ENCODE assay signal across 8 mouse cellular contexts in genomic region chr11:59451086-59451485, GRCm38 (mm10). TPM values are rescaled to one million over a fixed set of nuclear protein-coding genes. Genes with fewer than 3 reads are reported as not detected.
A peak's percentile ranks its signal among the peaks of the same experiment; 100 is the strongest.
DNase-seq lines count a peak whose midpoint lies in the region; ATAC-seq lines count a peak whose summit lies in the region.

Snap47 (minus strand) TSS chr11:59451186.

- no peak for DNase-seq in urinary bladder, adult 2 months (ENCODE audit: low spot score)
- no peak for DNase-seq in urinary bladder, postnatal 4 days (ENCODE audit: low spot score in 2 of 2)
- DNase-seq in forebrain, embryonic 11.5 days (ENCODE audit: low spot score) = no peak
- no peak for DNase-seq in hindbrain, embryonic 10.5 days (ENCODE audit: low spot score)
- no peak for DNase-seq in liver, embryonic 11.5 days (ENCODE audit: low spot score)
- no peak for DNase-seq in right cerebral cortex, postnatal 36 days (ENCODE audit: low spot score in 2 of 2)
- DNase-seq in spleen, postnatal 14 days (ENCODE audit: low spot score in 2 of 2) = no peak
- no peak for DNase-seq in thymus, postnatal 10 days (ENCODE audit: low spot score in 2 of 2)

- peak within 1 kb of the TSS; percentile 79 for H3K4me3 ChIP-seq in forebrain, embryonic 11.5 days (ENCODE audit: low read depth, low read length)
- H3K4me3 ChIP-seq in hindbrain, embryonic 10.5 days = peak within 1 kb of the TSS; percentile 73
- peak within 1 kb of the TSS; percentile 92 for H3K4me3 ChIP-seq in liver, embryonic 11.5 days (ENCODE audit: low read depth, low read length)

- no peaks in the 10 kb centered on the region for H3K27me3 ChIP-seq in forebrain, embryonic 11.5 days (ENCODE audit: control insufficient read depth, insufficient read depth, low read length)
- no peaks in the 10 kb centered on the region for H3K27me3 ChIP-seq in hindbrain, embryonic 10.5 days (ENCODE audit: insufficient read depth, poor library complexity, severe bottlenecking)
- no peaks in the 10 kb centered on the region for H3K27me3 ChIP-seq in liver, embryonic 11.5 days (replicated peaks; ENCODE audit: control insufficient read depth, insufficient read depth, low read length)

- WGBS in forebrain, embryonic 11.5 days = 88% methylated on average over 4 of the region's 4 CpGs
- 83% methylated on average over 4 of the region's 4 CpGs for WGBS in hindbrain, embryonic 10.5 days
- WGBS in liver, embryonic 11.5 days = 72% methylated on average over 4 of the region's 4 CpGs

- peak within 1 kb of the TSS; percentile 71 for H3K4me2 ChIP-seq in forebrain, embryonic 11.5 days (ENCODE audit: low read depth, low read length, severe bottlenecking)
- H3K4me2 ChIP-seq in liver, embryonic 11.5 days = peak within 1 kb of the TSS; percentile 96

- no peak for ATAC-seq in forebrain, embryonic 11.5 days (replicated peaks; ENCODE audit: low FRiP score)
- no peak for ATAC-seq in liver, embryonic 11.5 days (replicated peaks; ENCODE audit: low FRiP score)

- peaks cover 7% of the 10 kb centered on the region for H3K36me3 ChIP-seq in forebrain, embryonic 11.5 days (ENCODE audit: control insufficient read depth, insufficient read depth, low read length)
- peaks cover 46% of the 10 kb centered on the region for H3K36me3 ChIP-seq in hindbrain, embryonic 10.5 days
- peaks cover 25% of the 10 kb centered on the region for H3K36me3 ChIP-seq in liver, embryonic 11.5 days (ENCODE audit: control insufficient read depth, insufficient read depth, low read length)

- no peak within 1 kb of the TSS for H3K27ac ChIP-seq in forebrain, embryonic 11.5 days (ENCODE audit: low read depth, low read length)
- H3K27ac ChIP-seq in hindbrain, embryonic 10.5 days = peak within 1 kb of the TSS; percentile 93
- peak within 1 kb of the TSS; percentile 71 for H3K27ac ChIP-seq in liver, embryonic 11.5 days (ENCODE audit: low read depth, low read length)

- no peaks in the 10 kb centered on the region for H3K9me3 ChIP-seq in forebrain, embryonic 11.5 days (ENCODE audit: control insufficient read depth, low read length)
- H3K9me3 ChIP-seq in hindbrain, embryonic 10.5 days = no peaks in the 10 kb centered on the region
- H3K9me3 ChIP-seq in liver, embryonic 11.5 days (ENCODE audit: control insufficient read depth, low read length) = no peaks in the 10 kb centered on the region

- peaks cover 6% of the 10 kb centered on the region for H3K4me1 ChIP-seq in forebrain, embryonic 11.5 days (replicated peaks; ENCODE audit: control insufficient read depth, insufficient read depth, low read length)
- peaks cover 35% of the 10 kb centered on the region for H3K4me1 ChIP-seq in hindbrain, embryonic 10.5 days (replicated peaks)
- H3K4me1 ChIP-seq in liver, embryonic 11.5 days (replicated peaks; ENCODE audit: control insufficient read depth, insufficient read depth, low read length) = peaks cover 17% of the 10 kb centered on the region

- peak within 1 kb of the TSS; percentile 75 for H3K9ac ChIP-seq in forebrain, embryonic 11.5 days (ENCODE audit: low read length)
- peak within 1 kb of the TSS; percentile 92 for H3K9ac ChIP-seq in liver, embryonic 11.5 days (ENCODE audit: low read depth, low read length)

RNA-seq across cellular contexts. Expression of gene Snap47, which starts in this region (rescaled TPM):
- 61.7 and 66.2 TPM in 2 replicates for polyA plus RNA-seq in urinary bladder, adult 2 months (2012; rRNA removed)
- 130 and 137 TPM in 2 replicates for polyA plus RNA-seq in forebrain, embryonic 11.5 days (2014; fragmentation: Nextera tagmentation; extraction: Ambion mirVana)
- polyA plus RNA-seq in hindbrain, embryonic 10.5 days (2016; fragmentation: Nextera tagmentation; extraction: Ambion mirVana) = 110 and 138 TPM in 2 replicates
- 57.9 and 67.4 TPM in 2 replicates for polyA plus RNA-seq in liver, embryonic 11.5 days (2014; fragmentation: Nextera tagmentation; extraction: Ambion mirVana)
